Mouse (Mus musculus): ENCODE measurements at regions not wholly inside any gene's neighbourhood (a gene's known extent, or its start where the extent isn't known, plus 50 kb on each side); places are given as distances from the start of the nearest gene placed in this dataset.

DNA sequence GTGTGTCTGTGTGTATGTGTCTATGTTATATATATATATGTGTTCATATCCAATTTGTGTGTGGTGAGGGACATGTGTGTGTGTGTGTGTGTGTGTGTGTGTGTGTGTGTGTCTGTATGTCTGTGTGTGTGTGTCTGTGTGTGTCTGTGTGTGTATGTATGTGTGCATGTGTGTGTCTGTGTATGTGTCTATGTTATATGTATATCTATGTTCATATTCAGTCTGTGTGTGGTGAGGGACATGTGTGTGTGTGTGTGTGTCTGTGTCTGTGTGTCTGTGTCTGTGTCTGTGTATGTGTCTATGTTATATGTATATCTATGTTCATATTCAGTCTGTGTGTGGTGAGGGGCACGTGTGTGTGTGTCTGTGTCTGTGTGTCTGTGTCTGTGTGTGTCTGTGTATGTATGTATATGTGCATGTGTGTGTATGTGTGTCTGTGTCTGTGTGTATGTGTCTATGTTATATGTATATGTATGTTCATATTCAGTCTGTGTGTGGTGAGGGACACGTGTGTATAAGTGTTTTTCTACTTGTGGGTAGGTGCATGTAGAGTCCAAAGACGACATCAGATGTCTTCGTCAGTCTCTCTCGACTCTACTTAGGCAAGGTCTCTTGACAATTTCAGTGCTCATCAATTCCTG, 370.5 kb upstream of the Slc7a11 start:
- no peak for DNase-seq

DNA sequence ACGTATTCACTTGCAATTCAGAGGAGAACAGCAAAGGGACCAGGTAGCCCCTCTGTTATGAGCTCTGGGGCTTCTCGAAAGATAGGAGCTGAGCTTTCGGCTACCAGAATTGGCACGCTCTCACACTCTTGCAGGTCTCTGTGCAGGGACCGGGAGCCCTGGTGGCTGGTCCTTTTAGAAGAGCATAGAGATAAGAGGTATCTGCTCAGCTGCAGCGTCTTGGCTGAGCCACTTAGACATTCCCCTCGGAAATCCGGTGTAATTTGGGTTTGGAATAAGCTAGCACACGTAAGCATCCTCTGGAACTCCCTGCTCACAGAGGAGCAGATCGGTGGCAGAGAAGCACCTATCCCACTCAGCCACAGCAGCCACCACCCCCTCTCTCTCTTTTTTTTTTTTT, 372.3 kb upstream of the Slc7a11 start:
- no peak for DNase-seq

DNA sequence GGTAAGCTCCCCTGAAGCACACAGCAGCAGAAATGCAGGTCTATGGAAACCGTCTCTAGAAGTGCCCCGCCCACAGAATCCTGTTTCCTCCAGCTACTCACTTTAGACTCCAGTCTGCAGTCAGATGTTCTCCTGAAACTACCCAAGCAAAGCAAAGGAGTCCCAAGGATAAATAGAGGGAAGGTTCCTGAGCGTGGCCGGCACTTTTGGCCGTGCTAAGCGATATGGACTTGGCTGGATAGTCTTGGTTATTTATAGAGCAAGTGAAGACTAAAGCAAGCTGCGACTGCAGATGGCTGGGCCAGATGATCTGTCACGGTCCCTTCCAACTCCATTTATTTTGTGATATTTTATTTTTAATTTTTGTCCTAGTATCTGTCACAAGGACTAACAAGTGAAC, 373.1 kb upstream of the Slc7a11 start:
- DNase-seq: peak; percentile 9

DNA sequence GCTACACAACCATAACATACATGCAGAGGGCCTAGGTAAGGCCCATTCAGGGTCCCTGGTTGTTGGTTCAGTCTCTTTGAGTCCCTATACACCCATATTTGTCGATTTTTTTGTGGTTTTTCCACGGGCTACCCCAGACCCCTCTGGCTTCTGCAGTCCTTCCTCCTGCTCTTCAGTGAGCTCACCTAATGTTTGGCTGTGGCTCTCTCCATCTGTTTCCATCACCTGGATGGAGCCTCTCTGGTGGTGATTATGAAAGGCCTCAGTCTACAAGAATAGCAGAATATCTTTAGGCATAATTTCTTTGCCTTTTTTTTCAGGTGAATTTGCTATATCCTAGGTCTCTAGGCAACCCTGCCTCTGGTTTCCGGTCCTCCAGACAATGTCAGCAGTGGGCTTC, 373.9 kb upstream of the Slc7a11 start:
- DNase-seq: no peak

DNA sequence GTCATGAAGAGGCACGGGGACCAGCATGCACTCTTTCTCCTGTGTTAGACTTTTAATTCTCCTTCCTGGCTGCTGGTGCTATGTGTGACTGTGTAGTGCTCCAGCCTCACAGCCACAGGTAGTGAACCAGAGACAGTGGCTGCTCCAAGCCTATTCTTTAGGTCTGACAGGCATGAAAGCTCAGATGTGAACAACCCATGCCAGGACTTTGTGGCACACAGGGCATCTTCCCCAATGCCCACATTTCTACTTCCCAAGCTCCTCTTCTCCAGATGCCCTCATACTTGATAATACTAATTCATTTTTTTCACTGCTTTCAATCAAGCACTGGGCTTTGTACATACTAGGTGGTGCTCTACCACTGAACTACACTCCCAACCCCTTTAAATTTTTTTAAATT, 377.4 kb upstream of the Slc7a11 start:
- DNase-seq: no peak

DNA sequence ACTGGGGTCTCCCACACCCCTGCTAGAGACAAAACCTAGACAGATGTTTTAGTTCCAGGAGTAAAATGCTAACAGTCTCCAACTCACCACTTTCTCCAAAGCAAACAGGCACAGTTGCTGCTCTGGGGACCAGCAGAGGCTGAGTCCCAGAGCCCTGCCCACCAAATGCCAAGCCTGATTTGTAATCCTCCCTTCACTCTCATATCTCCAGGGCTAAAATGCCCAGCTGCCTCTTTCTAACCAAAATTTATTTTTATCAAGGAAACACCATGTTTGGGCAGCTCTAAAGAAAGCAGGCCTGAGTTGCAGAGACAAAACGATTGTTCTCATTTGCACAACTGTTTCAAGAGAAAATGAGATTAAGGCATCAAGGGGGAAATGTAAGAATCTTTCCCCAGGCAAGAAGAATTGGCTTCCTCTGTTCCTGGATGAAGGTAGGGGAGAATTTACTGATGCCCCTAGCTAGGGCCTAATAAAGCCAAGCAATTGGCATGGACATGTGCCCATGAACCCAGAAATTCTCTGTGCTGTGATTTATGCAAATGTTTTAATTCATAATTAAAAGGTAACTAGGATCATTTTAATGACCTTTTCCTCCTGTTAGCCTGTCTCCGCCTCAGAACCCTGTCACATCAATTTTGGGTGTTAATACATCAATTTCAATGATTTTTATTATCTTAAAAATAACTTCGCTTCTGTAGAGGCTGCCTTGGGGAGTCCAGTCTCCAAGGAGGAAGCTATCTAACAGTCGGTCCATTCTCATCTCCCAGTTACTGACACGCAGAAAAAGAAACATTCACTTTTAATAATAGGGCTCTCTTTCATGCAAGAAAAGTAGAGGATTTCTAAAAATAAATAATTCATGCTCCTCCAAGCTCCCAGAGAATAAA, 382.4 kb upstream of the Slc7a11 start:
- no peak for DNase-seq

DNA sequence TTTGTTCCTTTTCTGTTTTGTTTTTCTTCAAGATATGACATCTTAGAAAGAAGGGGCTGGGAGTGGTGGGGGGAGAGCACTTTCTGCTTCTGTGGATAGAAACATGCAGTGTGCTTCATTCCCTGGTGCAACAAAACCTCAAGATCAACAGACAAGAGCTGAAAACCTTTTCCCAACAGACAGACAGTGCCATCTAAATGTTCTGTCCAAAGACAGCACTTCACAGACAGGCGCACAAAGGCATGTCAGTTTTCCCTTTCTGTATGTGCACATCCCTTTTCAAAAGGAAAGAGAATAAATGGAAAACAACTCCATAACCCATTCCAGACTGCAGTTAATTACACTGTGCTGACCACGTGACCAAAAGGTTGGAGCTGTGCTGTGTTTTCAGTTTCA, 383.0 kb upstream of the Slc7a11 start:
- DNase-seq: no peak

DNA sequence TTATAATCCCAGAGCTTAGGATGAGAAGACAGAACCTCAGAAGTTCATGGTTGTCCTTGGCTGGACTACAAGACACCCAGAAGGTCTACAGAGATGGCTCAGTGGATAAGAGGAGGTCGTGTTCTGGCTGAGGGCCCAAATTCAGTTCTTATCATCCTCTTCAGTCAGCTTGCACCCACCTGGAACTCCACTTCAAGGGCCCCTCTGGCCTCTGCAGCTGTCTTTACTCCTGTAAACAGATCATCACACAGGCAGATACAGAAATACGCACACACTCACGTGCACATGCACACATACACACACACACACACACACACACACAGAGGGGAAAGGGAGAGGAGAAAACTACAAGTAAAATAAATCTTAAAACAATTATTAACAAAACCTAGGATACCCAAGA, 385.8 kb upstream of the Slc7a11 start:
- no peak for DNase-seq

DNA sequence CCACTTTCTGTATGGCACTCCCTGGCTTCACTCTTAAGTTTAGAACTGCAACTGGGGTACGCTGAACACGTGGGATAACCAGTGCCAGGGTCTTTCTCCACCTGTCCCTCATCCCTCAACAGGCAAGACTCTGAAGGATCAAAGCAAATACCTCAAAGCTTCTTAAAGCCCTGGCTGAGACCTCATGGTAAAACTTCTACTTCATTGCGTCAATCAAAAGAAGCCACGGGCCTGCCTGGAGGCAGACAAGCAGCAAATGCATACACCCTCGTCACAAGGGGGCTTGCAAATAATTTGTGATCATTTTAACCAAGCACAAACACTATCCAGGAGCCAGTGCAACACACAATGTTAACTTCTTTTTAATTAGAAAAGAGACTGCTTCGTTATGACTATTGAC, 387.0 kb upstream of the Slc7a11 start:
- no peak for DNase-seq

DNA sequence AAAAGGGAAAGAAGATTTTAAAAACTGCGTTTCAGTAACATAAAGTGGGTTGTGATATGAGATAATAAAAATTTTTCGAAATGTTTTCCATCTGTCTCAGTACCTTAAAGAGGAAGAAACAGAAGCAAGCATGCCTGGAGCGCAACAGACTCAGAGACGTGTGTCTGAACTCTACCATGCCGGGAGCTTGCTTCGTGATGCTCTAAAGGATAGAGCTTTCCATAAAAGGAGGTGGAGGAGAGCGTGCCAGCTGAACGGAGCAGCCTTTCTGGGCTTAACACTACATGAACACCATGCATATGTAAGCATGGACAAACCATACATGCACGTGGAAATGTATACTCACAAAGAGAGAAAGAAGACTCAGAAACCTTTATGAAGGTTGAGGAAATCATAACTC, 387.5 kb upstream of the Slc7a11 start:
- DNase-seq: no peak

DNA sequence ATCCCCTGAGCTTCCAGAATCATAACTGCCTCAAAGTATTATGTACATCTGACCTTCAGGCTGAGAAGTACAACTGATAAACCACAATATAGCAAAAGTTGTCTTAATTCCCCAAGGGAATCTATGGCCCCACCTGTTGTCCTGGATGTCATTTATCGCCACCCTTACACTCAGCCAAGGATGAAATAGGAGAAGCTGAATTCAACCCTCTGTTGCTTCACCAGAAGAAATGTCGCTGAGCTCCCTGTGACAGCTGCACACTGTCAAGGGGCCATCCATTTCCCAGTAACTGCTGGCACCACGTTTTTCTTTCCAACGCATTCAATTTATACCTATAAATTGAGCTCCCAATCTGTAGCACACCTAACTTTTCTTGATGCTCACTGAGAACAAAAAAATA, 382.0 kb upstream of the Noct start:
- no peak for DNase-seq

DNA sequence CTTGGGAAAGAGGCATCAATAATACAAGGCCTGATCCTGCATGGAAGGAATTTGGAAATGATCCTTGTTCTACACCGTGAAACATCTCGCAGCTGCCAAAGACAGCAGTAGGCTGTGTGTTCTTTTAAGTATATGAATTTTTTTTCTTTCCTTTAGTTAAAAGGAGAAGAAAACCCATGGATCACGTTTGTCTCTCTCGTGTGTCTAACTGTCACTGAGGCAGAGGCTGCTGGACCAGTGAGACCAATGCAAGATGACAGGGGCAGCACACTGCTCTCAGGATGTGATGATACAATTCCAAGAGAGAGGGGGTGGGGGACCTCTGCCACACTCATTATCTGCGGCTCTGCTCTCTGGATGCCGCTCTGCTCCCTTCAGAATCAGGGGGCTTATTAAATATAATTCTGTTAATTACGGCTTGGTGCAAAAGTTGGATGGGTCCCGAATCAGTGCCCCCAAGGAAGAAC, 379.4 kb upstream of the Noct start:
- DNase-seq: no peak

DNA sequence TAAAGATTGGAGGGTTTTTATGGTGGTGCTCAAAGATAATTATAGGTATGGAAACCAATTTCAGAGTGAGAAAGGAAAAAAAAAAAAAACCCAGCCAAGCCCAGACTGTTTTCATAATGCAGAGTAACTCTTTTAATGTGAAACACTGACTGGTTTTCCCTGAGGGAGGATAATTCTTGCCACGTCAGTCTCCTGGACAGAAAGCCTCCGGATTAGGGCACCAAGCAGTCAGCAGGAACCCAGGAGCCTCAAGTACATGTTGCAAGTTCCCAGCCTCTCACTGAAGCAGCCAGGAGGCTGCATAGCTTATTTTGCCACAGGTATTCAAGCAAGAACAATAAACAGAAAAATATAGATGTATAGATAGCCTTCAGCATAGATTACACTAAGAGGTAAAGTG, 378.9 kb upstream of the Noct start:
- no peak for DNase-seq

DNA sequence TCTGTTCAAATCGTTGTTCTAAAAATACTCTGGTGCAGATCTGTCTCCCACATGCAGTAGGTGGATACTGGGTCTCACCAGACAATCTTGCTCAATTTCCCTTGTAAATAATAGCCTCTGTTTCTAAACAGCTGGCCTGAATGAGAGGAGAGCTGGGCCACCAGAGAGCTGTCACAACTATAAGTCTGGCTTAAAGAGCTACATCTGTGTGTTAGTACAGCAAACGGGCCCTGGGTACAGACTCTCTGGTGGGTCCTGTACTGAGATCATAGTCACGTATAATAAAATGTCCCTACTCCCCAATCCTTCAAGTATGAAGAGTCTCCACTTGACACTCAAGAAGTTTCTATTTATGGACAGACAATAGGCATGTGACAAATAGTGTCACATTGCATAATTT, 375.7 kb upstream of the Noct start:
- no peak for DNase-seq

DNA sequence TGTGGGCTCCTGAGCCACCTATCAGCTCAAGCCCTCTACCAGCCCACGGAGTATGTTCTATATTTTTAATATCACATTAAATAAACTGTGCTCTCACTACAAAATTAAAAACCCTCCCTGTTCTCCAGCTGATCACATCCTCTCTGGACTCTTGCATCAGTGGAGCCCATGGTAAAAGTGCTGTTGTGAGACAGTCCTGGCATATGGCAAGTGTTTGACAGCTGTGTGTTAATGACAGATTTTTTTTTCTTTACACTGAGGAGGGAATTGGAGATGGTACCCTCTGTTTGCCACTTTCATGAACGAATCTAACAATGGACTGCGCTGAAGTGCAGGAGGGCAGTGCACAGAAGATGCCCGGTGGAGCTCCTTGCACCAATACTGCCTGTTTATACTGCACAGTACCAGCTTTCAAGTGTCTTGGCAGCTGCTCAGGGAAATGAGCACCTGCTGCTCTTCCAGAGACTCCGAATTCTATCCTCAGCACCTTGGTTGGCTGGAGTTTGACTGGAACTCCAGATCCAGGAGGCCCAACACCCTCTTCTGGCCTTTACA, 373.1 kb upstream of the Noct start:
- DNase-seq: no peak

DNA sequence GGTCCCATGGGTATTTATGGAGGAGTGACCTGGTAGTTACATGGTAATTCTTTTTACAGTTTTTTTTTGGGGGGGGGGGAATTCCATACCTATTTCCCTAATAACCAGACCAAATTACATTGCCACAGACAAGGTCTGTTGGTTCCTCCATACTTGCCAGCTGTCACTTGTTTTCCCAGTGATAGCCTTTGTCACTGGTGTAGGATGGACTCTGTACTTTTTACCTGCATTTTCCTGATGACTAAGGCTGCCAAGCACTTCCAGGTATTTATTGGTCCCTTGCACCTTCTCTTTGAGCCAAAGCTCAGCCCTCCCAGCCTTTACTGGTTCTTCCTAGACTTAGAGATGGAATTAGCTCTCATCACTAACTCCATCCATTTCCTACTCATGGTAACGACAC, 357.1 kb upstream of the Noct start:
- DNase-seq: no peak

DNA sequence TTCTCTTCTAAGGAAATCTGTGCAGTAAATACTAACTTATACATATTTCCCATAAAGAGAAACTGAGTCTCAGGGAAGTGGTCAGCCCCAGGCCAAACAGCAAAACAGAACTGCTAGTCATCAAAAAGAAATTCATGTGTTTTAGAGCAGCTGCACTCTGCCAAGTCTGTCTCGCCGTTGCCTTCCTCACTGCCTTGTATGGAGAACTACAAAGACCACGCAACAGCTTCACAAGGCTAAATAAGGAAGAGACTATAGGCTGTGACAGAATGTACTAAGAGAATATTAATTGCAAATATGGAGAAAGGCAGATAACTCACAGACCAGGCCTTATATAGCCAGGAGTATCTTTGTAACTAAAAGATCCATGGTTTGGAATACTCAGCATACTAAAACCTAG, 355.0 kb upstream of the Noct start:
- no peak for DNase-seq

DNA sequence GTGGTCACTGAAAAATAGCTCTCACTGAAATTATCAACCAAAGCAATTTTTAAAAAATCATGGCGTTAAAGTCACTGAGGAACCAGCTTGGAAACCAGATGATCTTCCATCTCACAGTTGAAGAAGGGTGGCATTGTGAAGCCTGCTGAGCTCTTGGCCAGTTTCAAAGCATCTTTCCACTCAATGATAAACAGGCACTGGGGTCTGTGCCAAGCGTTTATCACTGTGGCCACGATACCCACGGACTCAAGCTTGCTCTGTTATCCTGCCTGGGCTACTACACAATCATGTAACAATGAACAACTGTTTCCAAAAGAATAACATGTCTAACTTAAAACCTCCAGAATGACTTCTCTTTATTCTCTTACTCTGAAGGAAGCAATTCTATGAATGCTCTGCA, 345.2 kb upstream of the Noct start:
- no peak for DNase-seq

DNA sequence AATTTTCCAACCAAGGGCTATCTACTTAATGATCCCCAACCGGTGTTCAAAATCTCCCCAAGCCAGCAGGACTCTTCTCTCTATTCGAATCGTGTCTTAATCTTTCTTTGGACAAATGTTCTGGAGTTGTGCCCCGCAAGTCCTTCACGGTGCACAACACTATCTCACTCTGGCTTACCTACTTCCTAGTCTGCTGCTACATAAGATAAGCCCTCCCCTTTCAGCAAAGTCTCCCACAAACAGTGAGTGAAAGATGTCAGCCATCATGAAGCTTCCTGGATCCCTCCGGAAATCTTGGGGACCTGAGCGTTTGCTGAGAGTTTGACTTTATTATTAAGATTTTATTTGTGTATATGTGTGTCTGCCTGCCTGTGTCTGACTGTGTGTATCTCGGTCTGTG, 344.7 kb upstream of the Noct start:
- no peak for DNase-seq

DNA sequence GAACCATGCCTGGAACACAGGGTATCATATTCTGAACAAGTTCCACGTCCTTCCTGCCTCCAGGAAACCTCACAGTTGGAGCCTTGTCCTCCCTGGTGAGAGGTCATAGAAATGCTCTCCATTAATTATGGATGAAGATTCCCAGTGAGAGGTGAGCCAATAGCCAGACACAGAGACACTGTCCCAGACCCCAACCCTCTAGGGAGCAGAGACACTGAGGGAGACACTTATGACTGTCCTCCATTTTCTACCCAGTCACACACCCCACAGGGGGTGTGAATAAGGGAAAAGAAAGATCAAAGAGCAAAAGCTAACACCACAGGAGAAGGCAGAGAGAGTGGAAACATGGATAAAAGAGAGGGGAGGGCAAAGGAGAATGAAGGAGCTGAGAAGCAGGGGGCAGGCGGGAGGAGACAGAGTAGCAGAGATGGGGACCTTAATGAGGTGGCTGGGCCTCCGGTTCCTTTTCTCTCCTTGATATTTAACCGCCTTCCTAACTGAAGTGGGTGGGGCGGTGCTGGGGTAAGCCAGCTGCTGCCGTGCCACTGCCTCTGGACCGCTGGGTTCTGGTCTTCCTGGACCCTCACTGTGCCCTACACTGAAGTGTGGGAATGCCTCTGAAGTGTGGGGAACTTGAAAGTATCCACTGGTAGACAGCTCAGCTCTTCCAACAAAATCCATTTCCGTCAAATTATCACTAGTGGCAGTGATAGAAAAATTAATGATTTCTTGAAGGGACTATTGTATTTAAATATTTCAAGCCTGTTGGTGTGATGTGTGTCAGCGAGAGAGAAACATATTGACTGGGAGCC, 342.6 kb upstream of the Noct start:
- DNase-seq: no peak

DNA sequence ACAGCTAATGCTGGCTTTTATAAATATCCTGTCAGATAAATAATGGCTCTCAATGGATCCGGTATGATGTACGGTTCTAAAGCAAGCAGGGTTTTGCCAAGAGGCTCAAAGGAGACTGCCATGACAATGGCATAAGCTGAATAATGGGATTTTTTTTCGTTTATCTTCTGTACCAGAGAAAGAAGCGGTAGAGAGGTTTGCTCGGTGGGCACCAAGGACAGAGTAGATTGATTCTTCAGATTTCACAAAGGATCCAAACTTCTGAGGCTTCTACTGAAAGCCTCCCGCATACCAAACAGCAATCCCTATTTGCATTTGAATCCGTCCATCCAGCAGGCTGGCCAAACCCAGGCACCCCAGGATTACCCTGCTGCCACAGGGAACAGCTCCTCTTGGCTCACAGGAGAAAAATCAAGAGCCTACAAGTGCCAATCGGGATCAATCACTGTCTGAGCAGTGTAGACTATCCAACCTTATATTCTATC, 342.0 kb upstream of the Noct start:
- DNase-seq: no peak

DNA sequence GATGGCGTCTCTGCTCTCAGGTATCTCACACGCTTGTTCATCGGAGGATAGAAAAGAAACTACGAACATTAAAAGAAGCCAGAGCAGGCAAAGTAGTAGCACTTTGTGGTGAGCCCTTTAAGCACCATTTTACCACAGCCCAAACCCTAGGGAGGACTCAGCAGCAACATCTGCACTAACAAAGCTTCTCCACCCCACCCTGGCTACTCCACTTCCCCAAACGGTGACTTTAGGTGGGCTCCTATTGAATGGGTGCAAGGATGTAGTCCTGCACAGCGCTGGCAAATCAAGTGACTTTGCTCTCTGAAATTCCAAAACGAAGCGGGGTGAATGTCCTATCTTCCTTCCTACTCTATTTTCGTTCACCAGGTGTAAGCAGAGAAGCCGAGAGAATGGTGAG, 337.9 kb upstream of the Noct start:
- DNase-seq: no peak

DNA sequence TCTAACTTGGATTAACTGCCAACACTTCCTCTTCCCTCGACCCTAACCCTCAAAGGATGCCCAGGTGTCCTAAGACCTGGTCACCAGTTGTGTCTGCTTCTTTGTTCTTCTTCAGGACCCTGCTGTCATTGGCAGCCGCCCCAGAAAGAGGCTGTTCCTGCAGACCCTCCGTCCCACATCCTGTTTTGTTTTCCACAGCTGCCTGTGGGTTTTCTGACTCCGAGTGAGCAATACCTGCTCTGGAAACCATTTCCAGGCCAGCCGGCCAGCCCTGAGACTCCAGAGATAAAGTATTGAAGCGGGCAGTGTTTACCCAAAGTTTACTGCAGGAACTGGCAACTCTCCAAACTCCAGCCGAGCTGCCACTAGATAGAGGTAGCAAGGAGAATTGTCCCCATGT, 337.2 kb upstream of the Noct start:
- DNase-seq: peak; percentile 34
